Mouse (Mus musculus) CD8-positive naive resting alpha-beta T cell, adult 57 days (primary cell): Measurements from ENCODE around the gene Zfp217. TPM values are rescaled to one million over a fixed set of nuclear protein-coding genes. Genes with fewer than 3 reads are reported as not detected.

ENCODE experiments used
- total RNA-seq: library from RNA; stranded (reverse); gene quantifications from one replicate; pipeline ENCODE4 v1.2.4, GENCODE M21; 2023

Zfp217 gene
- 46.4 TPM for total RNA-seq

GRCm38 (mm10) chr2:170147661-170148153 lies at the start of gene Zfp217:
Zfp217 (minus strand) TSS chr2:170148103.

